Mouse (Mus musculus): ENCODE results near the gene St3gal3.

DNA sequence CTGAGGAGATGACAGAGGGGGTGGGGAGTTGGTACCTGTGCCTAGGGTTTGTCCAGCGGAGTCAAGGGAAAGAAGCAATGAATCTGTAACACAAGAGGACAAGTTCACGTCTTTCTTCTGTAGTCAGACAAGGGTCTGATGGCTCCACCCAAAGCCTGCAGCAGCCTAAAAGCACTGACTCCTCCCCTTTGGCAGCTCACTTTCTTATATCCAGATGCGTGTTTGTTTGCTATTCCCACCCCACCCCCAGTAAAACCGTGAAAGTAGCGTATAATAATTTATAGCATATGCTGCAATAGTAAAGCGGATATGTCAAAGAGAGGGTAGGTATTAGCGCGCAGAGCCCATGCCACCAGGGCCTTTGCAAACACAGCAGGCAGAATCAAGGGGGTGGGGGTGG lies 80.1 kb downstream of the St3gal3 start:
- no peak for TF ChIP-seq CTCF (IDR thresholded peaks at IDR 0.05; ENCODE audit: extremely low read depth, insufficient read length, insufficient replicate concordance, low read depth, low read length)
- no peak for TF ChIP-seq POLR2A (IDR thresholded peaks at IDR 0.05; ENCODE audit: low read depth, low read length)
